Mouse (Mus musculus): ENCODE results near the gene Scfd2.

Gene Scfd2

DNA sequence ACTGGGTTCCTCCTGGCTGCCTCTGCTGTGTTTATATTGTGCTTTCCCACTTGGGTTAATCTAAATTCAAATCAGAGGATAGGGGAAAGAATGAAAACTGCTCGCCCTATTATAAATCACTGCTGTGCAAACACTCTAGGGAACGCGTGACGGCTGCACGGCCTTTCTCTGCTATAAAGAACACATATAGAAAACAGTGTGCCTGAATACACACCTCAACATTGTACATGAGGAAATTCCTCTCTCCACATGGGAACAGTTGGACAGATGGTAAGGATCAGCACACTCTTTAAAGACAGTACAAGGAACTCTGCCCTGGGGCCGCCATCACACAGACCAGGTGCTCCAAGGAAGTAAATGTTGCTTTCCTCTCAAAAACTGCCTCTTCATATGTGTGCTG lies 166.2 kb downstream of the Scfd2 start:
- no peak for DNase-seq (ENCODE audit: low read depth, low spot score)

DNA sequence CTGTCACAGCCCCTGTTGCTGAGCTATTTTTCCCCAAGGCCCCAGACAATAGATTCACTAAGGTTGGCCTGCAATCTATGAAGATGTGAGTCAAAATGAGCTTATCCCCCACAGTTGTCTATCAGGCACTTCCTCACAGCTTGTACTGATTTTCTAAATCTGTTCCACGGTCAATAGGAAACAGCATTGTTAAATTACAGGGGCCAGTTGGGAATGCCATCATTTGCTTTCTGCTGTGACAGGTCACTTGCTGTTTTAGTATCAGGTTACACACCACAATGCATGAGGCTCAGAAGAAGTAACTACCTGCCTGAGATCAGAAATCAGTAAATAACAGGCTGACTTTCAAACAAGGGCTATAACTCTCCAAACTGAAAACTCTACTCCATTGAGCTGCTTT lies 168.3 kb downstream of the Scfd2 start:
- DNase-seq (ENCODE audit: low read depth, low spot score) = no peak

DNA sequence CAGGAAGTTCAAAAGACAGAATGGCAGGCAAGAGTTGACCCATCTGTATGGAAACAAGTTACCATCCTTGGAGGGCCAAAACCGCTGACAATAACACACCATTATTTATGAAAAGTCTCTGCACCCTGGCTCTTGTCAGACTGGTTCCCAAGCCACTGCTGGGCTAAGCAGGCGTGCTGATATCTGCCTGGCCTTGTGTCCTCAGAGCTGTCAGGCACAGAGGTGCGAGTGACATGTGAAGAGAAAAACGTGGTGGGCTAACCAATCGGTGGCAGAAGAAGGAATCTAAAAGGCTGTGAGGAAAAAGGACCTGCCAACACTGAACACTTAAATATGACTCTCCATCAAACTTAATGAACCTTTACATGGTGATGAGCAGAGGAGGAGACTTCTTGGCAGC lies 170.0 kb downstream of the Scfd2 start:
- no peak for DNase-seq (ENCODE audit: low read depth, low spot score)

DNA sequence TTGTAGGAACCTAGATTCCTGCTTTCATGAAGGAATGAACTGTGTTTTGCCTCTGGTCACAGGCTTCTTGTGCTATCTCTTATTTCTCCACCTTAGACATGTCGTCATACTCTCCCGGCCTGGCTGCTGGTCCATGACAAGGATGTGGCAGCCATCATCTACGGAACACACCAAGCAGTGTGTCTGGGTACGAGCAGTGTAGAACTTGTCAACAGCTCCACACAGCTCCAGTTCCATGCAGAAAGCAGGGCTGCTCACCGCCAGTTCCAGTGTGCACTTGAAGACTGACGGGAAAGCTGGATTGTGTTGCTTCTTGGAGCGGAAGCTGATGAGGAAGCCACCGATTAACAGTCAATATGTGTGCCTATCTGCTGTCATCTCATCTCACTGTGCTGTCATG lies 173.5 kb downstream of the Scfd2 start:
- DNase-seq (ENCODE audit: low read depth, low spot score) = no peak

DNA sequence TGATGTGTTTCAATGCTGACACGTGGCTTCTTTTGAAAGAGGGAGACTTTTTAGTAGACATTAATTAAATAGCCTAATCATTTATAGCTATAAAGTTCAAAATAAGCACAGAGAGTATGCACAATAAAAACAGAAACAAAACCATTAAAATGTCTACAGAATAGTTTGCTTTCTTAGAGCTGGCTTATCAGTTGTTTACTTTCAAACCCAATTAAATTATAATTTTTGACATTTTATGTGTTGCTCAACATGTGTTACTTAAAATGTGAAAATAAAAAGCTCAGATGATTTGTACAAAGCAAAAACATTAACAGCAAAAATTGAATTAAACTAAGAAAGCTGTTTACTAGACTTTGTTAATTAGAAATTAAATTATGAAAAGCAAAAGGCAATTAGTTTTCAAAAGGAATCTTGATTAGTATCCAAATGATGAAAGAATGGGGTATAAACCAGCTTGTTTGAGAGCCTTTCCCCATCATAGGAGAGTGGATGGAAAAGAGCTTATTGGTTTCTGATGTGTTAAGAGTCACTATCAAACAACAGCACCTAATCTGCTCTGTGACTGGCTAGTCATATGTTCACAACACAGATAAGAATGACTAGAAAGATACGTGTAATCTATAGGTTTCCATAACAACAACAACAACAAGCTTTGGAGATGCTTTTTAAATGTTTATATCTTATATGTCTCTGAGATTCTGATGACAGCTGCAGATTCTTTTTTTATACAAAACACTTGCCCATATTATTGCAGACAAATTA lies 176.0 kb downstream of the Scfd2 start:
- DNase-seq (ENCODE audit: low read depth, low spot score) = no peak

DNA sequence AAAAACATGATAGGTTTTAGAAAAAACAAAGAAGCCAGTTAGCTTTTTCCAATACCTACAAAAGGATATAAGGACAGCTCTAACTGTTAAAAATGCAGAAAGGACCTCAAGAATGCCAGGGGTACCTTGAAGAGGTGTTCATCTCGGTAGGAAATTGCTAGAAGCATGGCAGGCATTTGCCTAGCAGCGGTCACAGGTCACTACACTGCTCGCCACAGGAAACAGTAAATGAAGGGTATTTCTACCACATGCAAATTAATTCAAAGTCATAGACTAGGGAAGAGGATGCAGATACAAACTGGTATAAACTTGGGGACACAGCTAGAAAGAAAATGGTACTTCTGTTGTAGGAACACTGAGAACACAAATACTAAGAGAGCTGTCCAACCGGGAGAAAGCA lies 180.7 kb downstream of the Scfd2 start:
- DNase-seq (ENCODE audit: low read depth, low spot score) = no peak

DNA sequence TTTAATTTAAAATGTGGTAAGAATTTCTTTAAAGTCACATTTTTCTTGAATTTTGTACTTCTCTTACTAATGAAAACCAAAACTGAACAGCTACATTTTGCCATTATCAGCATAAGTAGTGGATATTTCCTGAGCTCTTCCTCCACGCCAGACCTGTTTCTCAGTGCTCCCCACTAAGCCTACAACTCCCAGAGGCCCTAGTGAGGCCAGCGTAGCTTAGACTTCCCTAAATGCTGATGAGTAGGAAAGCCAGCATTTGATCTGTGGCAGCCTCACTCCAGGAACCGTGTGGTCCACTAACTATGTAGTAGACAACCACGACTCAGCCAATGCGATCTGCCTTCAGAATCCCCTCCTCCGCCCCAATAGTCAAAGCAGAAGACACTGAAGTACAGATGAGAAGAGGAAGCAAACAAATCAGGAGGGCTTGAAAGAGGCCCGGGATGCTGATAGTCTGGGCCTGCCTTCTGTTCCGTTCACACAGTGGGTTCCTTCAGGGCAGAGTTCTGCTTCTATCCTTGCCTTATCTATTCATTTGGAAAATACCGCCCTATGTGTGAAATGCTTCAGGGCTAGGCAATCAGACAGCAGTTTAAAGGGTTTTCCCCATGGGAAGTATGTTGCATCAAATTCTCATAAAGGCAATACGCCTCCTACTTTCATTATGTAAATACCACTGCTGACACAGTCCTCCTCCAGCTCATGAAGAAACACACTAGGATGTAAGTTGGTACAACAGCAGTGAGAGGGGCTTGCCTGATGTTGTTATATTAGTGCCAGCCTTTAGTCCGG lies 183.3 kb downstream of the Scfd2 start:
- no peak for DNase-seq (ENCODE audit: low read depth, low spot score)

DNA sequence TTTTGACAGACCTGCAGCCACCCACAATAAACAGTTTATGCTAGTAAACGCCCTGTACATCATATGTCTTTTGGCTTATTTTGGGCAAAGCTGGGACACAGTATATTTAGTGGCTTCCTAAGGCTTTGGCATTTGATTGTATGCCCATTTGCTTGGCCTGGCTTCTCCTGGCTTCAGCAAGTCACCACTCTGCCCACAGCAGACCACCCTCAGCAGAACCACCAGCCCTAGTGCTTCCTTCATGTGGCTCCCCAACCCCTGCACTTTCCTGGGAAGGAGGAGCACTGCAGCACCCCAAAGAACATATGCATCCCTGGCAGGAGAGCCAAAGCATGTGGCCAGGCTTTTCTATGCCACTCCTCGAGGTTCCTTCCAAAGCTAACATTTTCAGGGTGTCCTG lies 188.5 kb downstream of the Scfd2 start:
- no peak for DNase-seq (ENCODE audit: low read depth, low spot score)

DNA sequence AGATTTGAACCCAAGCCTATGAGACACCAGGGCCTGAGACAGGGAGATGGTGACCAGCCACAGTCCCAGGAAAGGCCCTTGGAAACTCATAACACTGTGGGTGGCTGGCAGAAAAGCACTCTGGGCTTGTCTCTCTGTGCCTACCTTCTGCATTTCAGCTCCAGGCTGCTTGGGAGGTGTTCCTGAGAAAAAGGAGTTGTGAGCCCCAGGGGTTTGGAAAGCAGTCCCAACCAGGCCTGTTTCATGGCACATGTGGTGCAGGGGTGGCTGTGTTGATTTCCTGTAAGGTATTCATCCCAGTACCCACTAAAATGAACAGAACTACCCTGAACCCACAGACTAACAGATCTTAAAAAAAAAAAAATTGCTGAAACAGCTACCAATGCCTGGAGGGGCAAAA lies 189.0 kb downstream of the Scfd2 start:
- no peak for DNase-seq (ENCODE audit: low read depth, low spot score)

DNA sequence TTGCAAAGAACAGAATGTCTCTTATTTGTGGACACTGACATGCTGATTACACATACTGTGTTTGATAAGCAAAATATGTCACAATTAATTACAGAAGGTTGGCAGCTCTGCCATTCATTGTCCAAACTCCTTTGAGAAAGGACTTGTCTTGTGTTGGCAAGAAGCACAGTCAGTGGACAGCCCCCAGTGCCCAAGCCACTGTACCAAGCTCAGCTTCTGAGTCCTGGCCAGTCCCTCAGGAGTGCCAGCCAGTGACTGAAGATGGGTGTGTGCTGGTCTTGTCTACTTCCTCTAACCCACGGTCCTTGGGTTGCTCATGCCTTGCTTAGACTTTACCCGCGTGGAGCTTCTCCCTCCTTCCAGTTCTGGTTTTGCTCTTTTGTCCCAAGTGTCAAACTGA lies 194.1 kb downstream of the Scfd2 start:
- DNase-seq (ENCODE audit: low read depth, low spot score) = no peak

DNA sequence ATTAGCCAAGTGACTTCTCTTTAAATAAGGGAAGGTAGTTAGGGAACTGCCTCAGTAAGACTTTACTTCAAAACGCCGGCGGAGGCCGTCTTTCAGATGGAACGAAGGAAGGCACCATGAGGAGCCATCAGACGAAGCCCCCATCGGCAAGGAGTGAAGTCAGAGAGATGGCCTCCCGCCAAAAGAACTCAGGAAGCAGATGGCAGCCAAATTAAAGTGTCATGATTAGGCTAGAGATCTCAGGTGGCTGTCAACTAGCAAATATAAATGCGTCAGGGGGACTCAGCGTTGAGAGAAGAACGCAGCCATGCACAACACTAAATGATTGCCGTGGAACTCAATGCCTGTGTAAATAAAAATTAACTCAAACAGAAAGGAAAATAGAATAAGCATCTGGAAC lies 194.8 kb downstream of the Scfd2 start:
- DNase-seq (ENCODE audit: low read depth, low spot score) = peak; percentile 14

DNA sequence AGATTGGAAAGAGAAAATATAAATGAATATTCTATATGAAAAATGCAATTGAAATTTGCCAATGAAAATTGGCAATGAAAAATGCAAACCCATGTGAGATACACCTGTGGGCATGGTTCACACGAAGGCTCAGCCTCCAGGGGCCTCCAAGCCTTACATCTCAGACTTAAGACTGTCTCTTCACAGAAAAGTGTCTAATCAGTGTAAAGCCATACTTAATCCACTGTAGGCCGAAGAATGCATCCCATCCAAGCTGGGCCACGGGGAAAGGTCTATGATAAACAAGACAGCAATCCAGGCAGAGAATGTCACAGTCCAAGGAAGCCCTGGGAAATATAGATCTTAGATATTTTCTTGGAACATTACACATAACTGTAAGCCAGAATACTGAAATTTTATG lies 198.3 kb downstream of the Scfd2 start:
- no peak for DNase-seq (ENCODE audit: low read depth, low spot score)

DNA sequence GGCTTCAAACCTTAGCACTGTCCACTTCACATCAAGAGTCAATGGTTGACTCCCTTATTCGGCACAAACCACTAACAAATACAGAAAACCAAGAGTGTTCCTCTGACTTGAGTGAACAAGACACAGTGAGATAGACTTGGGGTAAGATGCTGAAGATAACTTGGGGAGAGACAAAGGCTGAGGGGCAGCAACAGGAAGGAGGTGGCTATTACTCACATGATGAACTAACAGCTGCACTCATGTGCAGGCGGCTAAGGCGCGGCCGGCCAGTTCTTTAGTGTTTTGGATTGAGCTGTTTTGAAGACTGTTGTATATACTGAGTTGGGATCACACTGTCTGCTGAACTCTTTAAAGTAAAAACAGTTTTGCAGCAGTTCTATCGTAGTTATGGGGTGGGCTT lies 205.3 kb downstream of the Scfd2 start:
- DNase-seq (ENCODE audit: low read depth, low spot score) = no peak

DNA sequence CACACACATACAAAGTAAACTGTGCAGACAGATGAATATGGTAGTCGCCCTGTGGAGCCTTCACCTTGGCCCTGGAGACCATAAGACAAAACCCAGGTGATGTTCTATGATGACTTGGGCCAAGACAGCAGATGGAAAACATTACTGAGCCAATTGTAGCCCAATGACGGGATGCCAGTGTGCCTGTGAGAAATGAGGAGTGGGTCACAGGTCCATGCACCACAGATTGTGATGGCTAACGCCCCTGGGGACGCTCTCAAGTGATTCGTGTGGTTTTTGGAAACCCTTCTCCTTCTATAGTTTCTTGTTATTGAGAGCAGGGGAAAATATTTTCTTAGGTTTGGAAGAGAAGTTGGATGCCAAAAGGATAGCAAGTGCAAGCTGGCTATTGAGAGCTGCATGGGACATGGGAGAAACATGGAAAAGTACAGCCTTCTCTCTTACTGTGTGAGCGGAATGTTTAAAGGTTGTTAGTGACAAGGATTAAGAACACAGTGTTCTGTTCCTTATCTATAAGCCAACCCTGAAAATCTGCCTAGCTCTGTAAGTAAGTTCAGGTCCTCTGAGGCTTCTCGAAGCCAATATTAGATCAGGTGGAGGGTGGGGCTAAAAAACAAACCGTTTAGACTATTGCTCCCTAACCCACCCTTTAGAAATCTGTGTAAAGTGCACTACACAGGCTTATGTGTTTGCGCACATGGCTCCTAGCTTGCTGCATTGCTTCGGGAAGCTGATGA lies 210.4 kb downstream of the Scfd2 start:
- no peak for DNase-seq (ENCODE audit: low read depth, low spot score)

DNA sequence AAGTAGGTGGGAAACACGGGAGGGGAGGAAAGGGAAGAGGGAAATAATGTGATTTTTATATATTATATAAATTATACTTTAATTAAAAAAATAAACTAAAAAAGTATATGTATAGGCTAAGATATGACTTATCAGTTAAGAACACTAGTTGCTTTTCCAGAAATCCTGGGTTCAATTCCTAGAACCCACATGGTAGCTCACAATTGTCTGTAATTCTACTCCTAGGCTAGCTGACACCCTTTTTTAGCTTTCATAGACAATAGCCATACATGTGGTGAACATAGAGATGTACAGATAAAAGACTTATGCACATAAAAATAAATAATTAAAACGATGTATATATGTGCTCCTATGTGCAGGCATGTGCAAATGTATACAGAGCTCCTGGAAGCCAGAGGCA lies 212.0 kb downstream of the Scfd2 start:
- DNase-seq (ENCODE audit: low read depth, low spot score) = no peak

DNA sequence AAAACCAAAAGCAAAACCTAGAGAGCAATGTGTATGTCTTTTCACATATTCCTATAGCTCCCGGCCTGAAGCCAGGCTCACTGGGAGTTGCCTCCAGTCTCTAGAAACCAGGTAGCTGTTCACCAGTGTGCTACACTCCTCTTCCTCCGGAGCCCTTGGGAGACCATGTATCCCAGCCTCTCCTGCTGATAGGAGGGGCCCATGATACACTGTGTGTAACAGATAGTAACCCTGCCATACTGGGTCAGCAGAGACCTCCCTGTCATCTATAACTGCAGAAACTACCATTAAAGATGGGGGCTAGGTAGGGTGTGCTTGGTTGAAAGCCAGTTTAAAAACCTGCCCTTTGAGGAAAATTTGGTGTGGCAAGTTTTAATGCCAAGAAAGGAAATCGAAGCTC lies 214.4 kb downstream of the Scfd2 start:
- DNase-seq (ENCODE audit: low read depth, low spot score) = no peak

DNA sequence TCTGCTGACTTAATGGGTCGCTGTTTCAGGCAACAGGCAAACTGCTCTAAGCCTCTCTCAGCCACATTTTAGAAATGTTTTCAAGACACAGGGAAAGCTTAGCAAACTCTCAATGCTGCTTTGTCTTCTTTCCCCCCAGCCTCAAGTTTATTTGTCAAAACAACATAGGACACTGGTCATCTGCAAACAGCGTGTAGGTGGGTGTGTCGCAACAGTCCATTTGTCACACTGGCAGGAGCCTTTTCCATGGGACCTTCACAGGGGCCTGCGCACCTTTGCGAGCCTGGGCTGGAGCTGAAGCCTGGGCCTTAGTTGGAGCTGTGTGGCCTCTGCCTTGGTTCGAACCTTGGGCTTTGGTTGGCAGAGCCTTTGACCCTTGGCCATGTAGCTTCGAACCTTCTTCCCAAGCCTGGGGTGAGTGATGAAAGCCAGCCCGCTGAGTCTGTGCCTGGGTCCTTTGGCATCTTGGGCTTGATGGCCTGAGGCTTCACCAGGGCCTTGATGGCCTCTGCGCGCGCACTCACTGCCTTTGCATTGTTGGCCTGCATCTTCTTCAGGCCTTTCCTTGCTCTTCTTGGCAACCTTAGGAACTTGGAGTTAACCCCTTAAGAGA lies 215.1 kb downstream of the Scfd2 start:
- DNase-seq (ENCODE audit: low read depth, low spot score) = no peak

DNA sequence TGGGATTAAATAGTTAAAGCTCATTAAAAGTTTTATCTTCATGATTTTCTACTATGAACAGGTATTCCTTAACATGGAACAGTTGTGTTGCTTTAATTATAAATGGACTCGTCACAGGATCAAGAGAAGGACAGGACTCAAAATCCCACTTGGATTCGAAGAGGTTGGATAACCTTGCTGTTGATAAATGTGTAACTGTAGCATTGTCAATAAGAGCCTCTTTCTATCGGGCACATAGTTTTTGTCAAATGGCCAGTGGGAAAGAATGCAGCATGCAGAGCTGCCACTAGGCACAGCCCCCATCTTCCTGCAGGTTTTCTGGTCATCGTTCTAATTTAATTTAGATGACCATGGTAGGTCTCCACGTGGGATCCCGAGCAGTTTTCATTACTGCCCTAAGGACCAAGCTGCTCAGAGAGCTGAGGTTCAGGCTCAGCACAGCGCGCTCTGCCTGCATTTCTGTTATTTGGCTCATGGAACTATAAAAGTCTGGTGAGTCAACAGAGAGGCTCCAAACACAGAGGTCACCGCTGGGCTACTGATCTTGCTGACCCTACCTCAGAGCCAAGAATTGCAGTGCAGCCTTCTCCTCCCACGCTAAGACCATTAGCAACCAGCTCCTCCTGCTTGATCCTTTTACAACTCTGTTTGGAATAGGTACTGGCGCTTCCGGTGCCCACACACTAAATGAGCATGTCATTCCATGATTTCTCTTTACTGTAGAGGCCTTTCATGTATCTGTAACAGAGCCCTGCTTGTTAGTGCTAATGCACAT lies 215.9 kb downstream of the Scfd2 start:
- no peak for DNase-seq (ENCODE audit: low read depth, low spot score)

DNA sequence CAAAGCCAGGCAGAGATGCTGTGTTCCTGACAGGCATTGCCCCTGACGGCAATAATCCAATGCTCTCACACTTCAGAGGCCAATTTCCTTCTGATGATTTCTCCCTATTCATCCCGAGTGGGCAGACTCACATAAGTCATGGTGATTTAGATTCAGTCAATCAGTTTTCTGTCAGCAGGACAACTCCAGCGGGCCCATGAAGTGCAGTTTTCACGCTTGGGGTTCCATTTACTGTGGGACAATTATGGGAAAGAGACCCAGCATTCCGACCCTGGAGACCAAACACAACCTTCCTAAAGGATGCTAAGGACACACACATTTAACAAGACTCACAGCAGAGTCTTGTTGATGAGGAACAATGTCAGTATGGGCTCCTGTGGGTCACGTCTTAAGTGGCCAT lies 217.1 kb downstream of the Scfd2 start:
- no peak for DNase-seq (ENCODE audit: low read depth, low spot score)

DNA sequence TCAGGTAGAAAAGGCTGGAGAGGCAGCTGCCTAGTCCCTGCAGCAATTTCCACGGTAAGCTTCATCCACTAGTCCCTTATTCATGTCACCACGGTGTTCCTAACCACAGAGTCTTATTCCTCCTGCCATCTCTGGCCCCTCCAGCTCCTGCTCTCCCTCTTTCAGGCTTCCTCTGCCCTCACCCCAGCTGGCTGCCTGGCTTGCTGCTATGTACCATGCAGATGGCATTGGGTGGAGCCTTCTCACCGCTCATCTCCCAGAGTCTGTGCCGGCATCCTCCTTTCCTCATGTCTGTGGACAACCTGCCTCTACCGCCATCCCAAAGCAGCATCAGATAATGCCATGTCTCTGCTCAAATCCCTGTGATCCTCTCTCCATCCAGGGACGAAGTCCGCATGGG lies 218.0 kb downstream of the Scfd2 start:
- no peak for DNase-seq (ENCODE audit: low read depth, low spot score)

DNA sequence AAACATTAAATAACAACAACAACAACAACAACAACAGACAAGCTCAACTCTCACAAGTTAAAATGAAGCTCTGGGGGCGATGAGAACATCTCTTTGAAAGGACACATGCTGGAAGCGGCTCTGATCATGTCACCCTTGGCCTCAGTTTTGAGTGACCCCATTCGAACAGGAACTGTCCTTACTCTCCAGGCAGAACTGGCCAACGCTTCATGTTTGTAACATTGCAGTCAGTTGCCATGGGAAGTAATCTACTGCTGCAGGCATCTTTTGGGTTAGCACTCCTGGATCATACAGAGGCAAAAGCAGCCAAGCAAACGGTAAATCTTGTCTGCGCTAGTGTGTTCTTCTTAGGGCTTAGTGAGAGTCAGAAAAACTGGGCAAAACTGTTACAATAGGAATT lies 219.7 kb downstream of the Scfd2 start:
- DNase-seq (ENCODE audit: low read depth, low spot score) = no peak

All from retina, postnatal 7 days (tissue).